Mouse (Mus musculus): ENCODE measurements around the gene Dpm1. TPM values are rescaled to one million over a fixed set of nuclear protein-coding genes. Genes with fewer than 3 reads are reported as not detected.

Gene Dpm1
- polyA plus RNA-seq, 1 experiment from 2014 or later = 91.7 TPM

DNA sequence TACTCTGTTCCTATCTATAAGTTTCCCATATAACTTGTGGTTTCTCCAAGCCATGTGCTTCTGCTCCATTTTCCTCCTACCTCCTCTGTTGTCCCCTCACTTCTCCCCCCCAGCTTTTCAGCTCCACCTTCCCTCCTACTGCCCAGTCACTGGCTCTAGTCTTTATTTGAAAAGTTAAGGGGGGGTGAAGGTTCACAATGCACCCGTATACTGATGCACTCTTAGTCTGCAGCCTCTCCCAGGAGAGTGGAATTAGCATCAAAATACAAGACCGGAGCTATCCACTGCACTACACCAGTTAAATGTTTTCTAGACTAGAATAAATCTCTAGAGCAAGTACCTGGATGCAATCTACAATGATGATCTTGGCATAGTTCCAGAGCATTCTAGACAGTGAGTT lies 34.7 kb downstream of the Dpm1 start:
- H3K36me3 ChIP-seq = peaks cover 19% of the 10 kb centered on the region; the same call in 1 of the 2 replicates
- ATAC-seq (ENCODE audit: borderline replicate concordance, extremely low read depth, low FRiP score, low TSS enrichment) = no peak

DNA sequence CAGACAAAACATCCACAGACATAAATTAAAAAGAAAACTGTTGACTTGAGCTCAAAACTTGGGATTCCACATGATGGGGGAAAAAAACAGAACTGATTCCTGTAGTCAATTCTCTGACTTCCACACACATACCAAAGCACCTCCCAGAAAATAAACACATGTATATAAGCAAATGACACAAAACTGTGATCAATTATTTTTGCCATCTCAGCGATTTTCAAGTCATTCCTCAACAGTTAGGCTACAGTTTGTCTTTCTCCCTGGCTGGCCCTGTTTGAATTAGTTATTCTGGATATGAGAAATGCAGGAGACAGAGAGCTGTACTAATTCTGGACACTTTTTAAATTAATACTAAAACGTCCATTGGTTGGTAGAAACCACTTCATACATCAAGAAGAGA lies 36.7 kb downstream of the Dpm1 start:
- H3K9ac ChIP-seq = no peak overlapping the region
- ATAC-seq (ENCODE audit: borderline replicate concordance, extremely low read depth, low FRiP score, low TSS enrichment) = no peak
- no peak overlapping the region for H3K27ac ChIP-seq
- WGBS = 45% methylated on average over 2 of the region's 2 CpGs
- H3K27me3 ChIP-seq = no peaks in the 10 kb centered on the region
- peaks cover 52% of the 10 kb centered on the region for H3K4me1 ChIP-seq
- H3K36me3 ChIP-seq = peaks cover 17% of the 10 kb centered on the region; the same call in 1 of the 2 replicates
- H3K4me2 ChIP-seq = no peak overlapping the region
- no peak overlapping the region for H3K4me3 ChIP-seq
- H3K9me3 ChIP-seq = no peaks in the 10 kb centered on the region

More for the DNA sequence above, 34.7 kb downstream of the Dpm1 start:
- WGBS = 52% methylated on average over 2 of the region's 2 CpGs
- no peak overlapping the region for H3K27ac ChIP-seq
- H3K9ac ChIP-seq = no peak overlapping the region
- no peak overlapping the region for H3K4me2 ChIP-seq
- H3K4me1 ChIP-seq = peaks cover 68% of the 10 kb centered on the region
- H3K9me3 ChIP-seq = no peaks in the 10 kb centered on the region
- no peak overlapping the region for H3K4me3 ChIP-seq
- no peaks in the 10 kb centered on the region for H3K27me3 ChIP-seq

DNA sequence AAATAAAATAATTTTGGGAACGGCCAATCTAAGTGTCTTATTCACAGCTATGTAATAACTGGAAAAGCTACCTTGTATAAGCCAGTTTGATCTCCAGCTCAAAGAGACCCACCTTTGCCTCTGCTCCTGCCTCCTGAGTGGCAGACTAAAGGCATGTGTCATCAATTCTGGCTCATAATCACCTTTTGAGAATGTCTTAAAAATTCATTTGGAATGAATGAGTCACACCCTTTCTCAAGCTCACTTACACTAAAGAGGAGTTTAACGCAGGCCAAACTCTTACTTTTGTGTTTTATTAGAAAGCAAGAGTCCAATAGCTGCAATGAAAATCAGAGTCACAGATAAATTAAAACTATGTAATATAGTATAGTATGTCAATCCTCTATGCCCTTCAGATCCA lies 38.5 kb downstream of the Dpm1 start:
- H3K36me3 ChIP-seq = peaks cover 28% of the 10 kb centered on the region

DNA sequence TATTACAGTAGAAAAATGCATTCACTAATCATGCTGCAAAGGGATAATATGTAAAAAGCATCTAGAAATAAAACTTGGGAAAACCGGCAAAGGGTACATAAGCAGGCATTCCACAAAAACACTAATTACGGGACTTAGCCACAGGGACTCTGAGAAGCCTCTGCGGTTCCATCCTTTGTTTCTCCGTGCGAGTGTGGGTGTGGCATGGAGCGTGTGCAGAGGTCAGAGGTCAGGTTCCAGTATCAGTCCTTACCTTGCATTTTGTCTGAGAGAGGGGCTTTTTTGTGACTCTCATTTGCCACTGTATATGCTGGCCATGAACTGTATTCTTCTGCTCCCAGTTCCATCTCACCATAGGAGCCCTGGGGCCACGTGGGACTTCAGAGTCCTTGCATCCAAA lies 54.4 kb downstream of the Dpm1 start:
- Histone ChIP-seq H3K4me2 (no peak overlapping the region), H3K4me1 (no peaks in the 10 kb centered on the region), H3K9me3 (no peaks in the 10 kb centered on the region), H3K27ac (no peak overlapping the region), H3K27me3 (no peaks in the 10 kb centered on the region), H3K4me3 (no peak overlapping the region), H3K9ac (no peak overlapping the region), H3K36me3 (peaks cover 24% of the 10 kb centered on the region)
- WGBS = 59% methylated on average over 7 of the region's 7 CpGs
- ATAC-seq (ENCODE audit: borderline replicate concordance, extremely low read depth, low FRiP score, low TSS enrichment) = no peak

More for the DNA sequence above, 38.5 kb downstream of the Dpm1 start:
- ATAC-seq (ENCODE audit: borderline replicate concordance, extremely low read depth, low FRiP score, low TSS enrichment) = no peak
- Histone ChIP-seq H3K9ac (no peak overlapping the region), H3K9me3 (no peaks in the 10 kb centered on the region), H3K4me1 (peaks cover 38% of the 10 kb centered on the region), H3K27me3 (no peaks in the 10 kb centered on the region), H3K4me2 (no peak overlapping the region), H3K27ac (no peak overlapping the region), H3K4me3 (no peak overlapping the region)
- 88% methylated on average over 2 of the region's 2 CpGs for WGBS

DNA sequence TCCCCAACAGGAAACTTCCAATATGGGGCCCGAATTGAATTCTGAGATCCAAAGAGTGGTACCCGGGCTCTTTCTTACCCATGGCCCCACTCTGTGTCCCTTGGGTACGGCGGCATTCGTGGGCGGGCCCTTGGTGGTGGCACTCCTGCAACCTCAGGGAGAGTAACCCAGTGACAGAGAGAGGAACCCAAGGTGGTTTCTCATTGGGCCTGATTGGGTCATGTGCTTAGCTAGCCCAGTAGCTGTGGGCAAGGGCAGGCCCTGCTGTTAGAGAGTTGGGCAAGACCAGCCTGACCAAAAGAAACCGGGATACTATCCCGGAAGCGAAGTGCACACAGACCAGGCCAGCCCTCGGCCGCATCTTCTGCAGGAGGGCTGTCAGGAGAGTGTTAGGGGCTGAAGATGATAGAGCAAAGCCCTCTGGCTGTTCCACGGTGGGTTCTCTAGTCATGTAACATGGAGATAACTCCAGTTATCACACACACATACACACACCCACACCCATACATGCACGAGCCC lies 60.2 kb downstream of the Dpm1 start:
- Histone ChIP-seq H3K4me2 (peak overlapping the region; percentile 43), H3K4me1 (peaks cover 40% of the 10 kb centered on the region), H3K27me3 (no peaks in the 10 kb centered on the region), H3K9me3 (no peaks in the 10 kb centered on the region), H3K9ac (no peak overlapping the region), H3K4me3 (peak overlapping the region; percentile 15), H3K27ac (peak overlapping the region; percentile 76), H3K36me3 (peaks cover 4% of the 10 kb centered on the region; the same call in 1 of the 2 replicates)
- peak; percentile 60 for ATAC-seq (ENCODE audit: borderline replicate concordance, extremely low read depth, low FRiP score, low TSS enrichment)
- 12% methylated on average over 13 of the region's 13 CpGs for WGBS

DNA sequence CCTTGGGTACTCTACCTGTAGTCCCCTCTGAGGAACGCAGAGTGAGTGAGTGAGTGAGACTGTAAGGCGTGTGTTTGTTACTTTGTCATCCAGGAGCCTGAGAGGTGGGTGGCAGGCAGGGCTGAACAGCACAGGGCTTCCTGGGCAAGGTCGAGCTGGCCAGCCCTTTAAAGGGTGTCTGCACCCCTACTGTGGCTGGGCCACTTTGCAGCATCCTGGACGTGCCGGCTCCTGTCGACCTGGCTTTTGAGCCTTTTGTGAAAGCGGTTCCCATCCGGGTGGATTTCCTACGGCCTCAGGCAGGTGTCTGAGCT lies 60.6 kb downstream of the Dpm1 start:
- Histone ChIP-seq H3K4me2 (peak overlapping the region; percentile 43), H3K36me3 (no peaks in the 10 kb centered on the region), H3K9ac (no peak overlapping the region), H3K9me3 (no peaks in the 10 kb centered on the region), H3K27me3 (no peaks in the 10 kb centered on the region), H3K4me1 (peaks cover 40% of the 10 kb centered on the region), H3K4me3 (peak overlapping the region; percentile 15), H3K27ac (peak overlapping the region; percentile 76)
- ATAC-seq (ENCODE audit: borderline replicate concordance, extremely low read depth, low FRiP score, low TSS enrichment) = no peak; the same call in 1 of the 2 replicates
- 4% methylated on average over 9 of the region's 9 CpGs for WGBS

DNA sequence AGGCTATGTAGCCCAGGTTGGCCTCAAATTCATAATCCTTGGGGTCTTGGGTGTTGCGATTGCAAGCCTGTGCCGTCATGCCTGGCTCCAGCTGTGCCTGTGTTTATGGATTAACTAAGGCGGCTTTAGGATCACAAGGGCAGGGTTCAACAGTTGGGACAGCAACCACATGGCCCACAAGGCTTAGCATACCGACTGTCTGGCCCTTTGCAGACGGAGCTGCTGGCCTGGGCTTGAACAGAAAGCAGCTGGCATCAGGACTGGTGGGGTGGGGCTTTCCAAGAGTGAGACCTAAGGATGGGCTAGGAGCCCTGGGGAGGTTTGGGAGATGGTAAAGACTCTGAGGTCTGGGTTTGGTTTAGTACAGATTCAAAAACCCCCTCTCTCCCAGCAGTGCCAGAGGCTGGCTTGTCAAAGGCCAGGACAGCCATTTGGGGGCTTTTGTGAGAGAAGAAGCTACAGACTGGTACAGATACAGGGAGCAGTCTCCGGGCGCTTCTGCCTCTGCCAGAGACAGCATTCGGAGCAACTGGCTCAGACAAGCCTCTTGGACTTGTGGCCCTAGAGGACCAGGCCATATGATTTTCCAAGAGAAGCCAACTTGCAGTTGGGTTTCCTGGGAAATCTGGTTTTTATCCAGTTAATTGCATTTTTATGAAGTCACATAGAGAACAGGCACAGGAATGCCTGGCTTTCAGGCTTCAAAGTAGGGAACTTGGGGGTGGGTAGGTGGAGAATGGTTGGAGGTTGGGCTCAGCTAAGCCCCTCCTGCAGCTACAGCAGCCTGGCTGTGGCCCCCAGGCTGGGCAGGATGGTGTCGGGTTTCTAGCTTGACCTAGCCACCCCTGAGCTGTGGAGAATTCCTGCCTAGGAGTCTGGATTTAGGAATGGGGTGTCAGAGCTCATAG lies 61.2 kb downstream of the Dpm1 start:
- Histone ChIP-seq H3K4me2 (peak overlapping the region; percentile 43; the same call in 1 of the 2 replicates), H3K4me1 (peaks cover 40% of the 10 kb centered on the region), H3K4me3 (no peak overlapping the region), H3K27ac (peak overlapping the region; percentile 76), H3K9me3 (no peaks in the 10 kb centered on the region), H3K36me3 (no peaks in the 10 kb centered on the region), H3K9ac (no peak overlapping the region), H3K27me3 (no peaks in the 10 kb centered on the region)
- ATAC-seq (ENCODE audit: borderline replicate concordance, extremely low read depth, low FRiP score, low TSS enrichment) = peak; percentile 50
- 30% methylated on average over 9 of the region's 9 CpGs for WGBS

DNA sequence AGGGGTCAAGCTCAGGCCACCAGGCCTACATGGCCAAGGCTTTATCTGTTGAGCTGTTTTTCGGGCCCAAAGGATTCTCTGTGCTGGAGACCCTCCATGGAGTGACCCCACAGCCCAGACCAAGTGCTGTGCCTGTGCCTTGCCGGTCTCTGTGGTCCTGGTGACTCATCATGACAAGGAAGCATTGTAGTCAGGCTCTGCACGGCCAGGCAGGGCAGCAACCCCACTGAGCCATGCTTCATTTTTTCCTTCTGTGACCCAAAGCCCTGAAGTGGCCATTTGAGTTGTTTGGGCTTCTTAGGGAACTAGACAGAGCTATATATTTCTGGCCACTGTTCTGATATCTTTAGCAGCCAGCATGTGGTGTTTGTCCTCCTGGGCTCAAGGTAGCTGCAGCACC lies 62.6 kb downstream of the Dpm1 start:
- WGBS = 48% methylated on average over 3 of the region's 3 CpGs

DNA sequence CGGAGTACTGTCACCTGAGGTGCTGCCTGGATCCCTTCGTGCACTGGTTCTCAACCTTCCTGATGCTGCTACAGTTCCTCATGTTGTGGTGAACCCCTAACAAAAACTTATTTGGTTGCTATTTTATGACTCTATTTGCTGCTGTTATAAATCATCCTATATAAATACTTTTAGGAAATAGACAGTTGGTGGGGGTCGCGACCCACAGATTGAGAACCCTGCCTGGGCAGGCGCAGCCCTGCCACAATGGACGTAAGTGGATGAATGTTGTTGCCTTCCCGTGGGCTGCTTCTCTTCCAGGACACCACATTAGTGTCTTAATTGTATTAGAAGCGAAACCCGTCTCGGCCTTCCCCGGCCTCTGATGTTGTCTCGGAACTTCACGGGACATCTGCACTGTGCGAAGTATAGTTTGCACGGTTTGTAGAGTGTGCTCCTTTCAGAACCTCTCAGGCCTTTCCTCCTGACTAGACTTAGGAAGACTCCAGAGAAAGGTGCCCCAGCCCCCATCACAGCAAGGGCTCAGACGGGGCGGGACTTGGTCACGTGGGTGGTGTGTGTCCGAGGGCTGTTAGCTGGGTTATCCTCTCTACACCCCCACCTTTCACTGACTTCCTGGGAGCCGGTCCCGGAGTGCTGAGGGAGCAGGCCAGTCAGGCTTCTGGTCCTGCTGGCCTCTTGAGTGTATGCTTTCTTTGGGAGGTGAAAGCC lies 63.5 kb downstream of the Dpm1 start:
- Histone ChIP-seq H3K9ac (no peak overlapping the region), H3K27ac (0 out of 2 replicates have a peak overlapping the region, but pooled peaks have one; percentile 7), H3K36me3 (no peaks in the 10 kb centered on the region), H3K4me1 (peaks cover 47% of the 10 kb centered on the region), H3K27me3 (no peaks in the 10 kb centered on the region), H3K4me3 (no peak overlapping the region), H3K4me2 (peak overlapping the region; percentile 25), H3K9me3 (no peaks in the 10 kb centered on the region)
- 33% methylated on average over 21 of the region's 21 CpGs for WGBS
- ATAC-seq (ENCODE audit: borderline replicate concordance, extremely low read depth, low FRiP score, low TSS enrichment) = no peak

More for the DNA sequence above, 62.6 kb downstream of the Dpm1 start:
- H3K36me3 ChIP-seq = no peaks in the 10 kb centered on the region
- H3K27me3 ChIP-seq = no peaks in the 10 kb centered on the region
- no peak overlapping the region; the same call in 1 of the 2 replicates for H3K27ac ChIP-seq
- H3K4me1 ChIP-seq = peaks cover 40% of the 10 kb centered on the region
- no peak overlapping the region for H3K4me3 ChIP-seq
- H3K4me2 ChIP-seq = no peak overlapping the region
- no peak for ATAC-seq (ENCODE audit: borderline replicate concordance, extremely low read depth, low FRiP score, low TSS enrichment)
- no peaks in the 10 kb centered on the region for H3K9me3 ChIP-seq
- no peak overlapping the region for H3K9ac ChIP-seq

DNA sequence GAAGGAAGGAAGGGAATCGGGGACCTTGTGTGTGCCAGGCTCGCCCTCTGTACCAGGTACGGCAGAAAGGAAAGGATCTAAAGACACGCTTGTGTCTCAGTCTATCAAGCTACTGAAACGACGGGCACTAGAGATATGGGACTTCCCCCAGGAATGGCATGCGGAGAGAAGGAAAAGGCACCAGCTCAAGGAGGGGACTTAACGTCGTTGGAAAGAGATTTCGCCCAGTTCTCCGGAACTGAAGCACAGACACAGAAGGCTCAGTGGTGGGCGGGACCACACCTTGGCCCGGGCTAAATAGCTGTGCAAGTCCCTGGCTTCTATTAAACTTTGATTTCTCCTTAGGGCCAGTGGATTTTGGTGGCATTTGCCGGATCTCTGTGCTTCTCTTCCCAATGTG lies 68.4 kb downstream of the Dpm1 start:
- no peaks in the 10 kb centered on the region for H3K9me3 ChIP-seq
- H3K36me3 ChIP-seq = no peaks in the 10 kb centered on the region
- WGBS = 8% methylated on average over 14 of the region's 14 CpGs
- no peaks in the 10 kb centered on the region for H3K27me3 ChIP-seq
- ATAC-seq (ENCODE audit: borderline replicate concordance, extremely low read depth, low FRiP score, low TSS enrichment) = peak; percentile 4; the same call in 1 of the 2 replicates
- H3K4me1 ChIP-seq = peaks cover 44% of the 10 kb centered on the region
- peak overlapping the region; percentile 21 for H3K4me3 ChIP-seq
- peak overlapping the region; percentile 63 for H3K4me2 ChIP-seq
- H3K27ac ChIP-seq = peak overlapping the region; percentile 88
- peak overlapping the region; percentile 11; the same call in 1 of the 2 replicates for H3K9ac ChIP-seq

DNA sequence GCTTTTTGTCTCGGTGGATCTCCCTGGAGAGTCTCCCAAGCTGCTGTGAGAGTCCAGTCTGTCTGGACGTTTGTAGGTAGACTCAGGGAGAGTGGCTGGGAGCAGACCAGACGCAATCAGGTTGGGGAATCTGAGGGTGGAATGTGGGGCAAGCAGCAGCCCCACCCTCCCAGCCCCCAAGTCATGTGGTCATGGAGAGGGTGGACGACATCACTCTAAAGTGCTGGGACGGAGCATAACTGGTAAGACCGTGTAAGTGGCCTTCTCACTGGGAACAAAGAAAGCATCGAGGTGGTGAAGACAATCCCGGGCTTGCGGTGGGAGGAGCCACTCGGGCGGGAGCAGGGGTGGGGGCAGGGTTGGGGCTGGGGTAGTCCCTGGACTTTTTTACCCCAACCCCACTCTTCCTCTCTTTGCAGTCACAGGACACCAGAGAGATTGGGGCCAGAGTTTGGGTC lies 68.8 kb downstream of the Dpm1 start:
- peak overlapping the region; percentile 63 for H3K4me2 ChIP-seq
- no peaks in the 10 kb centered on the region for H3K36me3 ChIP-seq
- no peaks in the 10 kb centered on the region for H3K27me3 ChIP-seq
- WGBS = 8% methylated on average over 11 of the region's 11 CpGs
- H3K9me3 ChIP-seq = no peaks in the 10 kb centered on the region
- peak overlapping the region; percentile 88 for H3K27ac ChIP-seq
- peak; percentile 52 for ATAC-seq (ENCODE audit: borderline replicate concordance, extremely low read depth, low FRiP score, low TSS enrichment)
- H3K4me3 ChIP-seq = peak overlapping the region; percentile 21
- H3K9ac ChIP-seq = peak overlapping the region; percentile 11; the same call in 1 of the 2 replicates
- H3K4me1 ChIP-seq = peaks cover 40% of the 10 kb centered on the region

Data from lung, embryonic 15.5 days (tissue).